Mouse (Mus musculus): ENCODE data around the gene Elp4.

DNA sequence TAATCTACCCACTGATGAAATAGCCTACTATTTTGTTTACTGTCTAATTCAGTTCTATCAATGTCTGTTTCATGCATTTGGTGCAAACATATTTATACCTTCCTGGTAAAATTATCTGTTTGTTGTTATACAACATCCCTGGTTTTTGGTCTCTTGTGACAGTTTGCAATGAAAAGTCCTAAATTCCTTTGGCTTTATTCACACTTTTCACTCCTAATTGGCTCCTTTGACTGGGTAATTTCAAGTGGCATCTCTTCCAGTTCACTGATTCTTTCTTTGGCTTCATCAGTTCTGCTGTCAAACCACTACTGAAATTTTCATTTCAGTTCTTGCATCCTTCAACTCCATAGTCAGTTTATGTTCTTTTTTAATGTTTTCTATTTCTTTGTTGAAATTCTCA is 168.2 kb downstream of the Elp4 start:
- TF ChIP-seq POLR2A (IDR thresholded peaks at IDR 0.05; ENCODE audit: control insufficient read depth in 1 of 2, insufficient read depth in 1 of 2, low read depth in 1 of 2, low read length in 2 of 2, poor library complexity in 1 of 2) (no peak), JUND (IDR thresholded peaks at IDR 0.05; ENCODE audit: low read depth, low read length) (no peak)

Measured in MEL (cell line).